Mouse (Mus musculus) cerebellum, adult 2 months (tissue): ENCODE data around the gene Gng7.

ENCODE experiments used
- CTCF ChIP-seq: fragments of 200-500 bp; IDR thresholded peaks from 2 replicates; pipeline ENCODE4 v1.5.1; 2011; ENCODE audit warnings: low read depth, mild to moderate bottlenecking, control low read depth, low read length, moderate library complexity, borderline replicate concordance; ENCODE audit not compliant: insufficient read depth
- POLR2A ChIP-seq: fragments of 200-500 bp; IDR thresholded peaks from 2 replicates; pipeline ENCODE4 v1.6.1; 2011; ENCODE audit warnings: low read length, control low read depth, borderline replicate concordance; ENCODE audit not compliant: insufficient read depth

DNA sequence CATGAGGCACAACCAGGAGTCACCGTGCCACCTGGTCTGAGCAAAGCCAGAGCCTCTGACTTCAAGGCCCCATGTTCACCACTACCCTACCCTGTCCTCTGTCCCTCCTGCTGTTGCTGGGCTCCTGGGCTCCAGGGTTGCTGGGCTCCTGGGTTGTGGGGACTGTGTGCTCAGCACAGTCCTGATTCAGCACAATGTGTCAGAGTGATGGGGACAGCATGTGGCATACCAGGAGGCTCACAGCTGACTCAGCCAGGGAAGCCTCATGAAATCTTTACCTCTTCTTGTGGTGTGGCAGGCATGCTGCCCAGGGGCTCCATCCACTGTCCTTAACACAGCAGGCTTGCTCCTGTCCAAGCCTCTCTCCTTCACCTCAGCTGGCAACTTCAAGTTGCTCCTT is 22.8 kb downstream of the Gng7 start:
- TF ChIP-seq POLR2A: no peak
- TF ChIP-seq CTCF: no peak
